Mouse (Mus musculus): Measurements from ENCODE around the gene Adcy6. TPM values are rescaled to one million over a fixed set of nuclear protein-coding genes. Genes with fewer than 3 reads are reported as not detected.

The Adcy6 gene
- polyA plus RNA-seq, 1 experiment from 2014 or later: 19.8 TPM

GRCm38 (mm10) chr15:98585421-98585820 is 24.5 kb downstream of the Adcy6 start:
- no peaks in the 10 kb centered on the region for H3K27me3 ChIP-seq (replicated peaks; ENCODE audit: control insufficient read depth, insufficient read depth, low read length)
- H3K4me3 ChIP-seq (ENCODE audit: low read depth, low read length): no peak overlapping the region
- no peaks in the 10 kb centered on the region for H3K4me1 ChIP-seq (replicated peaks; ENCODE audit: control insufficient read depth, insufficient read depth, low read length)
- 37% methylated on average over 7 of the region's 7 CpGs for WGBS
- H3K9me3 ChIP-seq (ENCODE audit: control insufficient read depth, low read length): no peaks in the 10 kb centered on the region
- H3K27ac ChIP-seq (ENCODE audit: low read depth): no peak overlapping the region
- ATAC-seq (replicated peaks; ENCODE audit: low FRiP score, low TSS enrichment, low read depth) (no peak), DNase-seq (ENCODE audit: low spot score) (no peak)
- H3K36me3 ChIP-seq (ENCODE audit: control insufficient read depth, insufficient read depth, low read length): peaks cover 12% of the 10 kb centered on the region
- H3K4me2 ChIP-seq (ENCODE audit: low read length): no peak overlapping the region
- H3K9ac ChIP-seq (ENCODE audit: low read length): no peak overlapping the region

GRCm38 (mm10) chr15:98582996-98583395 is 26.9 kb downstream of the Adcy6 start:
- H3K9ac ChIP-seq (ENCODE audit: low read length): no peak overlapping the region
- no peak for ATAC-seq (replicated peaks; ENCODE audit: low FRiP score, low TSS enrichment, low read depth)
- H3K4me1 ChIP-seq (replicated peaks; ENCODE audit: control insufficient read depth, insufficient read depth, low read length): no peaks in the 10 kb centered on the region
- WGBS: 73% methylated on average over 8 of the region's 8 CpGs
- H3K36me3 ChIP-seq (ENCODE audit: control insufficient read depth, insufficient read depth, low read length): no peaks in the 10 kb centered on the region; the same call in 1 of the 2 replicates
- H3K9me3 ChIP-seq (ENCODE audit: control insufficient read depth, low read length): no peaks in the 10 kb centered on the region
- no peaks in the 10 kb centered on the region for H3K27me3 ChIP-seq (replicated peaks; ENCODE audit: control insufficient read depth, insufficient read depth, low read length)
- no peak for DNase-seq (ENCODE audit: low spot score)
- H3K27ac ChIP-seq (ENCODE audit: low read depth): no peak overlapping the region
- no peak overlapping the region for H3K4me2 ChIP-seq (ENCODE audit: low read length)
- H3K4me3 ChIP-seq (ENCODE audit: low read depth, low read length): no peak overlapping the region

- H3K36me3 ChIP-seq (ENCODE audit: control insufficient read depth, insufficient read depth, low read length): no peaks in the 10 kb centered on the region
- H3K27ac ChIP-seq (ENCODE audit: low read depth): no peak overlapping the region
- no peak overlapping the region for H3K4me3 ChIP-seq (ENCODE audit: low read depth, low read length)
- H3K4me2 ChIP-seq (ENCODE audit: low read length): no peak overlapping the region
- no peaks in the 10 kb centered on the region for H3K9me3 ChIP-seq (ENCODE audit: control insufficient read depth, low read length)
- 71% methylated on average over 8 of the region's 8 CpGs for WGBS
- ATAC-seq (replicated peaks; ENCODE audit: low FRiP score, low TSS enrichment, low read depth) (no peak), DNase-seq (ENCODE audit: low spot score) (no peak)
- no peaks in the 10 kb centered on the region for H3K27me3 ChIP-seq (replicated peaks; ENCODE audit: control insufficient read depth, insufficient read depth, low read length)
- H3K9ac ChIP-seq (ENCODE audit: low read length): no peak overlapping the region
- H3K4me1 ChIP-seq (replicated peaks; ENCODE audit: control insufficient read depth, insufficient read depth, low read length): no peaks in the 10 kb centered on the region
Observed at GRCm38 (mm10) chr15:98582410-98582809, 27.5 kb downstream of the Adcy6 start.

GRCm38 (mm10) chr15:98579795-98580464 is 29.9 kb downstream of the Adcy6 start:
- H3K27me3 ChIP-seq (replicated peaks; ENCODE audit: control insufficient read depth, insufficient read depth, low read length): no peaks in the 10 kb centered on the region
- no peak overlapping the region for H3K27ac ChIP-seq (ENCODE audit: low read depth)
- no peaks in the 10 kb centered on the region for H3K36me3 ChIP-seq (ENCODE audit: control insufficient read depth, insufficient read depth, low read length)
- H3K4me3 ChIP-seq (ENCODE audit: low read depth, low read length): no peak overlapping the region
- DNase-seq (ENCODE audit: low spot score): peak; percentile 81
- no peaks in the 10 kb centered on the region for H3K9me3 ChIP-seq (ENCODE audit: control insufficient read depth, low read length)
- no peak overlapping the region for H3K4me2 ChIP-seq (ENCODE audit: low read length)
- H3K9ac ChIP-seq (ENCODE audit: low read length): no peak overlapping the region
- H3K4me1 ChIP-seq (replicated peaks; ENCODE audit: control insufficient read depth, insufficient read depth, low read length): no peaks in the 10 kb centered on the region
- 49% methylated on average over 4 of the region's 5 CpGs for WGBS
- peak; percentile 77 for ATAC-seq (replicated peaks; ENCODE audit: low FRiP score, low TSS enrichment, low read depth)

- DNase-seq (ENCODE audit: low spot score): no peak
- ATAC-seq (replicated peaks; ENCODE audit: low FRiP score, low TSS enrichment, low read depth): no peak
- 88% methylated on average over 2 of the region's 2 CpGs for WGBS
- Histone ChIP-seq H3K36me3 (ENCODE audit: control insufficient read depth, insufficient read depth, low read length) (no peaks in the 10 kb centered on the region), H3K9ac (ENCODE audit: low read length) (no peak overlapping the region), H3K4me2 (ENCODE audit: low read length) (no peak overlapping the region), H3K4me3 (ENCODE audit: low read depth, low read length) (no peak overlapping the region), H3K9me3 (ENCODE audit: control insufficient read depth, low read length) (no peaks in the 10 kb centered on the region), H3K27ac (ENCODE audit: low read depth) (no peak overlapping the region), H3K4me1 (replicated peaks; ENCODE audit: control insufficient read depth, insufficient read depth, low read length) (no peaks in the 10 kb centered on the region), H3K27me3 (replicated peaks; ENCODE audit: control insufficient read depth, insufficient read depth, low read length) (no peaks in the 10 kb centered on the region)
Observed at GRCm38 (mm10) chr15:98579310-98579709, 30.6 kb downstream of the Adcy6 start.

GRCm38 (mm10) chr15:98573293-98573692 is 36.6 kb downstream of the Adcy6 start:
- no peak overlapping the region for H3K9ac ChIP-seq (ENCODE audit: low read length)
- 71% methylated on average over 4 of the region's 4 CpGs for WGBS
- H3K4me3 ChIP-seq (ENCODE audit: low read depth, low read length): no peak overlapping the region
- no peak for DNase-seq (ENCODE audit: low spot score)
- H3K27ac ChIP-seq (ENCODE audit: low read depth): no peak overlapping the region
- no peaks in the 10 kb centered on the region for H3K27me3 ChIP-seq (replicated peaks; ENCODE audit: control insufficient read depth, insufficient read depth, low read length)
- ATAC-seq (replicated peaks; ENCODE audit: low FRiP score, low TSS enrichment, low read depth): no peak
- H3K36me3 ChIP-seq (ENCODE audit: control insufficient read depth, insufficient read depth, low read length): no peaks in the 10 kb centered on the region
- no peak overlapping the region for H3K4me2 ChIP-seq (ENCODE audit: low read length)
- H3K4me1 ChIP-seq (replicated peaks; ENCODE audit: control insufficient read depth, insufficient read depth, low read length): 0 out of 2 replicates have a peak, but pooled peaks cover 4% of the 10 kb centered on the region
- no peaks in the 10 kb centered on the region for H3K9me3 ChIP-seq (ENCODE audit: control insufficient read depth, low read length)

GRCm38 (mm10) chr15:98570873-98571538 is 38.9 kb downstream of the Adcy6 start, which contains the start of the genes Ccnt1 and 4930415O20Rik:
Gene Ccnt1 (minus strand): TSS chr15:98570923.
Gene 4930415O20Rik (plus strand): TSS chr15:98571004.
- H3K4me3 ChIP-seq (ENCODE audit: low read depth, low read length): no peak within 1 kb of the TSS
- DNase-seq (ENCODE audit: low spot score): no peak
- no peak within 1 kb of the TSS for H3K27ac ChIP-seq (ENCODE audit: low read depth)
- peaks cover 7% of the 10 kb centered on the region for H3K4me1 ChIP-seq (replicated peaks; ENCODE audit: control insufficient read depth, insufficient read depth, low read length)
- no peak within 1 kb of the TSS for H3K9ac ChIP-seq (ENCODE audit: low read length)
- no peaks in the 10 kb centered on the region for H3K36me3 ChIP-seq (ENCODE audit: control insufficient read depth, insufficient read depth, low read length)
- 78% methylated on average over 10 of the region's 10 CpGs for WGBS
- H3K9me3 ChIP-seq (ENCODE audit: control insufficient read depth, low read length): no peaks in the 10 kb centered on the region
- no peak within 1 kb of the TSS for H3K4me2 ChIP-seq (ENCODE audit: low read length)
- ATAC-seq (replicated peaks; ENCODE audit: low FRiP score, low TSS enrichment, low read depth): no peak
- no peaks in the 10 kb centered on the region for H3K27me3 ChIP-seq (replicated peaks; ENCODE audit: control insufficient read depth, insufficient read depth, low read length)

- Histone ChIP-seq H3K9me3 (ENCODE audit: control insufficient read depth, low read length) (no peaks in the 10 kb centered on the region), H3K36me3 (ENCODE audit: control insufficient read depth, insufficient read depth, low read length) (peaks cover 7% of the 10 kb centered on the region; the same call in 1 of the 2 replicates), H3K27ac (ENCODE audit: low read depth) (no peak overlapping the region), H3K4me3 (ENCODE audit: low read depth, low read length) (no peak overlapping the region), H3K9ac (ENCODE audit: low read length) (no peak overlapping the region), H3K4me2 (ENCODE audit: low read length) (no peak overlapping the region), H3K27me3 (replicated peaks; ENCODE audit: control insufficient read depth, insufficient read depth, low read length) (no peaks in the 10 kb centered on the region), H3K4me1 (replicated peaks; ENCODE audit: control insufficient read depth, insufficient read depth, low read length) (peaks cover 19% of the 10 kb centered on the region)
- ATAC-seq (replicated peaks; ENCODE audit: low FRiP score, low TSS enrichment, low read depth) (no peak), DNase-seq (ENCODE audit: low spot score) (no peak)
- WGBS: 79% methylated on average over 4 of the region's 4 CpGs
Observed at GRCm38 (mm10) chr15:98569795-98570365, 40.0 kb downstream of the Adcy6 start.

Measured in intestine, embryonic 14.5 days (tissue).